Mouse (Mus musculus) MEL (cell line): ENCODE measurements around the gene Spib.

Experiments used
- CTCF ChIP-seq, 3 experiments: IDR thresholded peaks in 2 of 3; conservative IDR thresholded peaks in 1 of 3; 2 replicates each; pipeline ENCODE4 v1.5.1; 2011 to 2012; ENCODE audit warnings: low read length in 3 of 3, low read depth in 2 of 3, mild to moderate bottlenecking in 2 of 3, improper control_type of control experiment in 1 of 3, inconsistent platforms in 1 of 3, mixed read lengths in 1 of 3, moderate library complexity in 1 of 3; ENCODE audit not compliant: control insufficient read depth in 1 of 3, insufficient read depth in 1 of 3, poor library complexity in 1 of 3, severe bottlenecking in 1 of 3
- GATA1 ChIP-seq: IDR thresholded peaks from 2 replicates; pipeline ENCODE4 v1.6.1; 2011; ENCODE audit warnings: low read depth, low read length, improper control_type of control experiment
- RAD21 ChIP-seq: IDR thresholded peaks from 2 replicates; pipeline ENCODE4 v1.6.1; 2011; ENCODE audit warnings: mild to moderate bottlenecking, low read depth, low read length, improper control_type of control experiment
- RCOR1 ChIP-seq: IDR thresholded peaks from 2 replicates; pipeline ENCODE4 v1.6.1; 2012; ENCODE audit warnings: low read depth, mild to moderate bottlenecking, inconsistent platforms, low read length, improper control_type of control experiment
- SMC3 ChIP-seq: IDR thresholded peaks from 2 replicates; pipeline ENCODE4 v1.6.1; 2011; ENCODE audit warnings: low read depth, low read length, improper control_type of control experiment

GRCm38 (mm10) chr7:44484109-44484508 lies 47.8 kb downstream of the Spib start:
- TF ChIP-seq CTCF (IDR thresholded peaks at IDR 0.05 in 2 of 3, conservative IDR thresholded peaks at IDR 0.05 in 1 of 3; ENCODE audit: control insufficient read depth in 1 of 3, insufficient read depth in 1 of 3, low read depth in 2 of 3, low read length in 3 of 3, poor library complexity in 1 of 3, severe bottlenecking in 1 of 3) (no peak), SMC3 (no peak), RCOR1 (no peak), RAD21 (no peak), GATA1 (no peak)
